Mouse (Mus musculus) small intestine, adult 2 months (tissue): Measurements from ENCODE around the gene C2cd5.

Experiments
- CTCF ChIP-seq: fragments of 200-500 bp; IDR thresholded peaks from 2 replicates; pipeline ENCODE4 v1.5.1; 2012; ENCODE audit warnings: low read depth, mild to moderate bottlenecking, control low read depth, inconsistent platforms, low read length, moderate library complexity, mixed read lengths; ENCODE audit not compliant: insufficient replicate concordance, insufficient read length; ENCODE audit errors: extremely low read depth
- POLR2A ChIP-seq: fragments of 200-500 bp; IDR thresholded peaks from 2 replicates; pipeline ENCODE4 v1.6.1; 2012; ENCODE audit warnings: low read depth, mild to moderate bottlenecking, control low read depth, inconsistent platforms, low read length, moderate library complexity

DNA sequence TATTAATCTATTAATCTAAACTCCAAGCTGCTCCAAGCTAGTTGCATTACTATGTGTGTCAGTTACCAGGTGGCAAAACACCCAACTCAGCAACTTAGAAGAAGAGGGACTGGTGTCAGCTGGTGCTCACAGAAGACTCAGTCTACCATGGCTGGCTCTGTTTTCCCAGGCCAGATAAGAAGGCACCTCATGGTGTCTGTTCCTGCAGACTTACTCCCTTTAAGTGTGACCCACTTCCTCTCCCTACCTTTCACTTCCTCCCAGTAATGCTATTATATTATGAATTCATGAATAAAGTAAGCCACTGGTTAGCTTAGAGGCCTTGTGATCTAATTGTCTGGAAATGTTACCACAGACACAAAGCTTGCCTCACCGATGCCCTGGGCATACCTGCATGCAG, 132.5 kb downstream of the C2cd5 start:
- TF ChIP-seq CTCF (no peak), POLR2A (no peak)
